Mouse (Mus musculus) WW6 (cell line): Measurements from ENCODE around the gene Apbb2.
"Not testable (repeated sequence)": the region's sequence is repeated elsewhere in the genome, so short reads cannot be mapped to it uniquely, and the experiment has no call there.

Experiments
- DNase-seq: peaks from one replicate; pipeline ENCODE4 v3.0.0-alpha.2; 2013; ENCODE audit warnings: low read depth, low spot score

Gene Apbb2

GRCm38 (mm10) chr5:66302085-66302815 lies 316.3 kb downstream of the Apbb2 start:
- DNase-seq: no peak

DNA sequence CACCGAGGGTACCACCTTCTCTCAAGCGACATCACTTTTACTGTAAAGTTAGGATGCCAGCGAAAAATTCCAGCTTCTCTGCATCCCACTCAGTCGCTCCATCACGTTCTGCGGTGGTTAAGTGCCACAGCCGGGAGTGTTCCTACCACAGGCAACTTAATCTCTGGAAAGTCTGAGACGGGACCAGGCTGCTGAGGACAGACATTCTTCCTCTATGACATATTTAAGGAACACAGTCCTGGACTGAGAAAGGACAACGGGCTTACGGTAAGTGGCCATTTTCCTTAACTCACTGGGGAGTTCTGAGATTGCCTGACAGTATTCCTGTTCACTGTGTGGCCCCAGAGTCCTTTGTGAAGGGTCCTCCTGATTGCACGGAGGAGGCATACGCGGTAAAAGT lies 318.0 kb downstream of the Apbb2 start:
- no peak for DNase-seq

GRCm38 (mm10) chr5:66298856-66299255 lies 319.7 kb downstream of the Apbb2 start:
- no peak for DNase-seq

- DNase-seq: no peak
Measured at GRCm38 (mm10) chr5:66296116-66296515, 322.5 kb downstream of the Apbb2 start.

GRCm38 (mm10) chr5:66294952-66295351 lies 323.6 kb downstream of the Apbb2 start:
- no peak for DNase-seq

GRCm38 (mm10) chr5:66294106-66294625 lies 324.4 kb downstream of the Apbb2 start:
- no peak for DNase-seq

- DNase-seq: peak; percentile 9
Measured at GRCm38 (mm10) chr5:66280742-66281141, 337.8 kb downstream of the Apbb2 start.

GRCm38 (mm10) chr5:66279650-66280049 lies 338.9 kb downstream of the Apbb2 start:
- no peak for DNase-seq

DNA sequence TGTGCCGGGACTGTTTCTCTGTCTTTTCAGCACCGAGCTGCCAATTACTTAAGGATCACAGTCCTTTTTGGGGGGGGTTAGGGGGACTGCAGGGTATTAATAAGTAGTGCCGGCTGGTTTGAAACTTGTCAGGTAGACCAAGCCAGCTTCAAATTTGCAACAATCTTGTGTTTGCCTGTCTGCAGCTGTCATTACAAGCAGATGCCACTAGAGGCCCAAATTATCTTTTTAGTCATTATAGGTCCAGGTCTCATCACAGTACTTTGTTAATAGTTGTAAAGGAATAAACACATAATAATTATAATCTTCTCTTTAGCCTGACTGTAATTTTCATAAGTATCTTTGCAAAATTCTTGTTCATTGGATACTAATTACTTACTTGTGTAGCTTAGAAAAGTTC lies 344.2 kb downstream of the Apbb2 start:
- no peak for DNase-seq

- no peak for DNase-seq
Measured at GRCm38 (mm10) chr5:66271141-66271540, 347.4 kb downstream of the Apbb2 start.

DNA sequence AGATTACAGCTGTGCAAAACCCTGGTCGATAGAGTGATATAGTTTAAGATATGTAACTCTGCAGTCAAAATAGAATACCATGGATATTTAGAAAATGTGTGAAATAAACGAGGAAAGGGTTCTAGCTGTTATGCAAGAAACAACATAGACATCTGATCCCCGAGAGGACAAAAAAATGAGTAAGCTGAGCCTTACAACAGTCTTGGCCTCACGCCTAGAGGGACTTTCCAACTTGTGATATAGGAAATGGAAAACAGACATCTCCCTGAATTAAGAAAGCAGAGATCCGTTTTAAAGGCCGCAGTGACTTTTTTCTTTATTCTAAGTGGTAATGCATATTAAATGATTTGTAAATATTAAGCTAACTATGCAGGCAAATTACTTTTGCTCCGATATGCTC lies 349.0 kb downstream of the Apbb2 start:
- no peak for DNase-seq

DNA sequence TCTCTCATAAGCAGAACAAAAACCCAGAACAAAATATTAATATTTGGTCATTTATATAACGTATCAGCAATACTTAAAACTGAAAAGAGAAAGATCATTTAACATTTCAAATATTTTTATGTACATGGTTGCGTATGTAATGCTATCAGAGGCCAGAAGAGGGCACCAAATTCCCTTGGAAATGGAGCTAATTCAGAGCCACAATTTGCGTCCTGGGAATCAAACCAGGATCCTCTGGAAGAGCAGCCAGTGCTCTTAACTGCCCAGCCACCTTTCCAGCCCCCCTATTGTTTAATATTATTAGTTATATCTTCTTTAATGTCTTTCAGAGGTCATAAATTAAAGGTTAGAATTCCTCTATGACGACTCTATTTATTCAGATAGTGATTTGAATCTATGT lies 355.2 kb downstream of the Apbb2 start:
- no peak for DNase-seq

DNA sequence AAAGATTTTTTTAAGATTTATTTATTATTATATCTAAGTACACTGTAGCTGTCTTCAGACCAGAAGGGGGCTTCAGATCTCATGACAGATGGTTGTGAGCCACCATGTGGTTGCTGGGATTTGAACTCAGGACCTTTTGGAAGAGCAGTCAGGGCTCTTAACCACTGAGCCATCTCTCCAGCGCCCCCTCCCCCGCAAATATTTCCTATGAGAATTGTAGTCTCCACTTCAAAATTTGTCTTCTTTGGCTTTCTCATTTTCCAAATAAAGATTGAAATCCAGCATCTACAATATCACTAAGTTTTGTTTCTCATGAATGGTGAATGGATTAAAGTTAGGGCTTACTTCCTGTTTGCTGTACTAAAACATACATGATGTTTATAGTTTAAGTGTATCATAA lies 356.1 kb downstream of the Apbb2 start:
- no peak for DNase-seq

DNA sequence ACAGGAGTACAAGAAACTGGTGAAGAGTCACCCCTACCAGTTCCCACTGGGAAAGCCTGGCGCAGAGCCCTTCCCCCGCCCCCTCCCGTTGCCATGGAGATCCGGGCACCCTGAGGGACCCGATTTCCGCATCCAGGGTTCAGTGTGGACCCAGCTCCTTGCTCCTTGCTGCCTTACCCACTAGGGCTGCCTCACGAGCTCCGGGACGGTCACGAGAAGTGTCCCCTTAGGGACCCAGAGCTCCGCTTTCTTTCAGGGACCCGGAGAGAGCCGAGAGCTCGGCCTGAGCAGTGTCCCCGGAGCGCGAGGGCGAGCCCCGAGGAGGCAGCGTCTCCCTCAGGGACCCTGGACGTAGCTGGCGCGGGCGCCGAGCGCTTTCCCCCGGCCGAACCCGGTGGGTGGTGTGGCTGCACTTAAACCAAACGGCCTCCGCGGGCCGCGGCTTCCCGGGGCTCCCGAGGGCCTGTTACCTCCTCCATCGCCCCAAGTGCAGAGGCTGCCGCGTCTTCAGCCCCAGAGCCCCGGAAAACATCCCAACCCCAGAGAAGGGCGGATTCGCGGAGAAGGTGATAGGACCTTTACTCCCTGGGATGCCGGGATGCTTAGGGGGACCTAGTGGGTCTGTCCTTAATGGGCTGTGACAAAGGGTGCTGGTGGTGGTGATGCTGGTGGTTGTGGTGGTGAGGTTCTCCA lies 358.7 kb downstream of the Apbb2 start, which contains the start of gene Nsun7:
TSS of gene Nsun7 (plus strand) at position 142 of the 693 bp plus-strand sequence.
- DNase-seq: peak; percentile 59

DNA sequence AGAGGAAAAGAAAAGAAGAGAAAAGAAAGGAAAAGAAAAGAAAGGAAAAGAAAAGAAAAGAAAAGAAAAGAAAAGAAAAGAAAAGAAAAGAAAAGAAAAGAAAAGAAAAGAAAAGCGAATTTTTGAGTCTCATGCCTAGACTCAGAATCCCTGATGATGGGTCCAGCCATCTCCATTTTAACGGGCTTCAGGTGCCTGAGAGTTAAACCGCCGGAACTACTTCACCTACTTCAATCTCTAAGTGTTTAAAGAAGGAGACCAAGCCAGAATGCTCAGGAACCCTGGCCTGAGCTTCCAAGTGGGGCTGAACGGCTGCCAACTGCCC lies 359.2 kb downstream of the Apbb2 start:
- not testable (repeated sequence) for DNase-seq

- DNase-seq: no peak
Measured at GRCm38 (mm10) chr5:66259000-66259399, 359.6 kb downstream of the Apbb2 start.

- no peak for DNase-seq
Measured at GRCm38 (mm10) chr5:66255044-66255443, 363.5 kb downstream of the Apbb2 start.

GRCm38 (mm10) chr5:66253219-66253618 lies 365.4 kb downstream of the Apbb2 start:
- no peak for DNase-seq
